Mouse (Mus musculus) hindbrain, embryonic 15.5 days (tissue): ENCODE measurements around the gene Smg9. TPM values are rescaled to one million over a fixed set of nuclear protein-coding genes. Genes with fewer than 3 reads are reported as not detected.

Experiments
- polyA plus RNA-seq: library from polyadenylated mRNA; unstranded; fragments of >200 nt; fragmentation: Nextera tagmentation; extraction: Ambion mirVana; gene quantifications from 2 replicates; pipeline ENCODE4 v1.2.1, GENCODE M21; 2015

The Smg9 gene
- polyA plus RNA-seq, 1 experiment from 2014 or later = 42.5 TPM

Other genes with a start within 250 kb of the Smg9 start
- 5.0 and 5.7 TPM in 2 replicates for gene Zfp114, start 224.6 kb upstream of the Smg9 start, polyA plus RNA-seq
- gene Zfp111, start 188.2 kb upstream of the Smg9 start, polyA plus RNA-seq = 5.2 and 5.9 TPM in 2 replicates
- gene Zfp109, start 162.1 kb upstream of the Smg9 start, polyA plus RNA-seq = 4.4 and 4.5 TPM in 2 replicates
- gene Zfp108, start 144.8 kb upstream of the Smg9 start, polyA plus RNA-seq = 7.0 and 7.5 TPM in 2 replicates
- 6.2 and 8.2 TPM in 2 replicates for gene Zfp93, start 129.2 kb upstream of the Smg9 start, polyA plus RNA-seq
- gene Zfp61, start 98.4 kb upstream of the Smg9 start, polyA plus RNA-seq = 39.5 and 42.3 TPM in 2 replicates
- 19.5 and 20.3 TPM in 2 replicates for gene Zfp94, start 83.0 kb upstream of the Smg9 start, polyA plus RNA-seq
- gene Tescl, start 65.7 kb upstream of the Smg9 start, polyA plus RNA-seq = 0.23 and 0.38 TPM in 2 replicates
- not detected in 2 replicates for gene Lypd5, start 50.4 kb upstream of the Smg9 start, polyA plus RNA-seq
- 2.3 and 2.9 TPM in 2 replicates for gene Kcnn4, start 29.4 kb upstream of the Smg9 start, polyA plus RNA-seq
- not detected in 2 replicates for gene Irgc1, start 52.7 kb downstream of the Smg9 start, polyA plus RNA-seq
- 1.3 and 1.5 TPM in 2 replicates for gene Plaur, start 62.9 kb downstream of the Smg9 start, polyA plus RNA-seq
- gene Cadm4, start 82.4 kb downstream of the Smg9 start, polyA plus RNA-seq = 77.9 and 80.4 TPM in 2 replicates
- gene Zfp428, start 107.4 kb downstream of the Smg9 start, polyA plus RNA-seq = 281 and 307 TPM in 2 replicates
- 1.00 and 1.5 TPM in 2 replicates for gene AC161166.1, start 112.8 kb downstream of the Smg9 start, polyA plus RNA-seq
- 28.5 and 28.7 TPM in 2 replicates for gene Irgq, start 131.1 kb downstream of the Smg9 start, polyA plus RNA-seq
- 0.25 TPM in 1 of 2 replicates, not detected in the other for gene Pinlyp, start 146.5 kb downstream of the Smg9 start, polyA plus RNA-seq
- 66.2 and 72.1 TPM in 2 replicates for gene Xrcc1, start 146.7 kb downstream of the Smg9 start, polyA plus RNA-seq
- 27.4 and 27.5 TPM in 2 replicates for gene Ethe1, start 187.9 kb downstream of the Smg9 start, polyA plus RNA-seq
- gene Zfp575, start 188.0 kb downstream of the Smg9 start, polyA plus RNA-seq = 14.8 and 19.7 TPM in 2 replicates
- not detected in 2 replicates for gene Phldb3, start 211.1 kb downstream of the Smg9 start, polyA plus RNA-seq
- gene Lypd3, start 236.9 kb downstream of the Smg9 start, polyA plus RNA-seq = 0.41 and 0.73 TPM in 2 replicates